Comparison of ENCODE assay signal across 15 mouse cellular contexts in genomic region chr11:119339179-119339578, GRCm38 (mm10). TPM values are rescaled to one million over a fixed set of nuclear protein-coding genes. Genes with fewer than 3 reads are reported as not detected.
DNase-seq lines count a peak whose midpoint lies in the region; ATAC-seq lines count a peak whose summit lies in the region.
"Had no signal": no experiment of that assay in that cellular context is flagged by ENCODE, and none has a peak within 500 bp of the region (broad histone marks: within the 10 kb centered on the region; RNA-seq: fewer than 3 reads in every experiment).

No protein-coding gene starts in this region.

- 42% methylated on average over 5 of the region's 5 CpGs for WGBS in heart, embryonic 15.5 days
- WGBS in midbrain, embryonic 12.5 days = 53% methylated on average over 5 of the region's 5 CpGs
- WGBS in midbrain, embryonic 15.5 days = 40% methylated on average over 5 of the region's 5 CpGs

- intact Hi-C loops in heart, postnatal 36 days (cut with DNase I) = loop anchor here (1.0 to 5.0 kb wide), 3 partner anchors 24 to 153 kb away; partner anchors contain the start of gene Endov

- no peak overlapping the region for H3K4me2 ChIP-seq in heart, embryonic 15.5 days
- H3K4me2 ChIP-seq in midbrain, embryonic 12.5 days (replicated peaks) = no peak overlapping the region
- no peak overlapping the region for H3K4me2 ChIP-seq in midbrain, embryonic 15.5 days
- H3K4me2 ChIP-seq: forebrain, embryonic 15.5 days; kidney, embryonic 15.5 days; liver, embryonic 13.5 days; neural tube, embryonic 13.5 days; stomach, embryonic 15.5 days had no signal

- ATAC-seq in heart, embryonic 15.5 days (replicated peaks; ENCODE audit: insufficient number of reproducible peaks, insufficient read depth, low FRiP score, low read depth) = no peak; the same call in 1 of the 2 replicates
- ATAC-seq in midbrain, embryonic 12.5 days (ENCODE audit: low FRiP score, low read depth) = 0 out of 2 replicates have a peak, but pooled peaks have one; percentile 19
- ATAC-seq in midbrain, embryonic 15.5 days (replicated peaks) = no peak
- ATAC-seq: forebrain, embryonic 15.5 days; Patski had no signal

- H3K27ac ChIP-seq in heart, embryonic 15.5 days = peak overlapping the region; percentile 31; the same call in 1 of the 2 replicates
- H3K27ac ChIP-seq in midbrain, embryonic 12.5 days (replicated peaks) = no peak overlapping the region
- H3K27ac ChIP-seq in midbrain, embryonic 15.5 days = no peak overlapping the region
- H3K27ac ChIP-seq: forebrain, embryonic 15.5 days; kidney, embryonic 15.5 days; liver, embryonic 13.5 days; neural tube, embryonic 13.5 days; stomach, embryonic 15.5 days had no signal

- peak; percentile 48 for DNase-seq in adrenal gland, postnatal 14 days
- no peak for DNase-seq in adrenal gland, postnatal 4 days (ENCODE audit: low spot score in 2 of 2)
- DNase-seq in heart, postnatal 36 days = no peak
- no peak for DNase-seq in urinary bladder, postnatal 10 days (ENCODE audit: low spot score)
- no peak for DNase-seq in thymus, postnatal 4 days

- no peak overlapping the region for H3K4me3 ChIP-seq in heart, embryonic 15.5 days
- H3K4me3 ChIP-seq in midbrain, embryonic 12.5 days = no peak overlapping the region
- H3K4me3 ChIP-seq in midbrain, embryonic 15.5 days = no peak overlapping the region
- H3K4me3 ChIP-seq: forebrain, embryonic 15.5 days; kidney, embryonic 15.5 days; liver, embryonic 13.5 days; megakaryocyte, embryonic 14.5 days; neural tube, embryonic 13.5 days; stomach, embryonic 15.5 days had no signal

- H3K9me3 ChIP-seq in heart, embryonic 15.5 days (replicated peaks) = no peaks in the 10 kb centered on the region
- H3K9me3 ChIP-seq in midbrain, embryonic 12.5 days = no peaks in the 10 kb centered on the region
- no peaks in the 10 kb centered on the region for H3K9me3 ChIP-seq in midbrain, embryonic 15.5 days
- H3K9me3 ChIP-seq: forebrain, embryonic 15.5 days; kidney, embryonic 15.5 days; liver, embryonic 13.5 days; megakaryocyte, embryonic 14.5 days; neural tube, embryonic 13.5 days; stomach, embryonic 15.5 days had no signal

- no peaks in the 10 kb centered on the region for H3K36me3 ChIP-seq in heart, embryonic 15.5 days
- H3K36me3 ChIP-seq in midbrain, embryonic 12.5 days = no peaks in the 10 kb centered on the region
- no peaks in the 10 kb centered on the region for H3K36me3 ChIP-seq in midbrain, embryonic 15.5 days (replicated peaks)
- H3K36me3 ChIP-seq: forebrain, embryonic 15.5 days; kidney, embryonic 15.5 days; liver, embryonic 13.5 days; neural tube, embryonic 13.5 days; stomach, embryonic 15.5 days had no signal

- no peaks in the 10 kb centered on the region for H3K27me3 ChIP-seq in heart, embryonic 15.5 days
- H3K27me3 ChIP-seq in midbrain, embryonic 12.5 days = no peaks in the 10 kb centered on the region
- H3K27me3 ChIP-seq in midbrain, embryonic 15.5 days (replicated peaks) = no peaks in the 10 kb centered on the region
- H3K27me3 ChIP-seq: forebrain, embryonic 15.5 days; kidney, embryonic 15.5 days; neural tube, embryonic 13.5 days; Patski; stomach, embryonic 15.5 days had no signal

- H3K9ac ChIP-seq in heart, embryonic 15.5 days = no peak overlapping the region
- H3K9ac ChIP-seq in midbrain, embryonic 12.5 days (replicated peaks) = no peak overlapping the region
- H3K9ac ChIP-seq in midbrain, embryonic 15.5 days = no peak overlapping the region
- H3K9ac ChIP-seq: forebrain, embryonic 15.5 days; kidney, embryonic 15.5 days; liver, embryonic 13.5 days; neural tube, embryonic 13.5 days; stomach, embryonic 15.5 days had no signal

- H3K4me1 ChIP-seq in heart, embryonic 15.5 days (replicated peaks) = peaks cover 15% of the 10 kb centered on the region
- 0 out of 2 replicates have a peak, but pooled peaks cover 5% of the 10 kb centered on the region for H3K4me1 ChIP-seq in midbrain, embryonic 12.5 days
- H3K4me1 ChIP-seq in midbrain, embryonic 15.5 days = no peaks in the 10 kb centered on the region
- H3K4me1 ChIP-seq: forebrain, embryonic 15.5 days; kidney, embryonic 15.5 days; liver, embryonic 13.5 days; neural tube, embryonic 13.5 days; stomach, embryonic 15.5 days had no signal

RNA-seq across cellular contexts. Expression of gene Sgsh, which starts 16.2 kb away (rescaled TPM):
- total RNA-seq in adrenal gland, postnatal 14 days (2021) = 14.8 and 15.7 TPM in 2 replicates
- total RNA-seq in adrenal gland, postnatal 4 days (2021) = 10 to 100 TPM; 18.3 to 20.9 TPM
- 5.4 and 7.1 TPM in 2 replicates for polyA plus RNA-seq in heart, embryonic 15.5 days (2015; fragmentation: Nextera tagmentation; extraction: Ambion mirVana)
- 1 to 10 TPM; 4.9 to 5.3 TPM for total RNA-seq in heart, postnatal 36 days (2021)
- 4.6 and 6.5 TPM in 2 replicates for polyA plus RNA-seq in midbrain, embryonic 12.5 days (2016; fragmentation: Nextera tagmentation; extraction: Ambion mirVana)
- 5.2 and 6.6 TPM in 2 replicates for polyA plus RNA-seq in midbrain, embryonic 15.5 days (2015; fragmentation: Nextera tagmentation; extraction: Ambion mirVana)

RNA-seq across cellular contexts. Expression of gene Slc26a11, which starts 16.2 kb away (rescaled TPM):
- total RNA-seq in adrenal gland, postnatal 14 days (2021) = 7.5 and 9.7 TPM in 2 replicates
- total RNA-seq in adrenal gland, postnatal 4 days (2021) = 10 to 100 TPM; 10.9 to 11.2 TPM
- polyA plus RNA-seq in heart, embryonic 15.5 days (2015; fragmentation: Nextera tagmentation; extraction: Ambion mirVana) = 9.0 and 10.4 TPM in 2 replicates
- total RNA-seq in heart, postnatal 36 days (2021) = 1 to 10 TPM; 3.7 to 4.3 TPM
- polyA plus RNA-seq in midbrain, embryonic 12.5 days (2016; fragmentation: Nextera tagmentation; extraction: Ambion mirVana) = 4.2 and 6.1 TPM in 2 replicates
- polyA plus RNA-seq in midbrain, embryonic 15.5 days (2015; fragmentation: Nextera tagmentation; extraction: Ambion mirVana) = 6.9 and 7.4 TPM in 2 replicates

RNA-seq across cellular contexts. Expression of gene Card14, which starts 31.6 kb away (rescaled TPM):
- total RNA-seq in adrenal gland, postnatal 14 days (2021) = 0.30 and 0.38 TPM in 2 replicates
- total RNA-seq in adrenal gland, postnatal 4 days (2021) = under 1 TPM; 0.48 to 0.90 TPM
- polyA plus RNA-seq in heart, embryonic 15.5 days (2015; fragmentation: Nextera tagmentation; extraction: Ambion mirVana) = 0.28 and 0.38 TPM in 2 replicates
- total RNA-seq in heart, postnatal 36 days (2021) = under 1 TPM; 0.06 to 0.16 TPM
- polyA plus RNA-seq in midbrain, embryonic 12.5 days (2016; fragmentation: Nextera tagmentation; extraction: Ambion mirVana) = 0.06 and 0.10 TPM in 2 replicates
- 0.34 and 0.37 TPM in 2 replicates for polyA plus RNA-seq in midbrain, embryonic 15.5 days (2015; fragmentation: Nextera tagmentation; extraction: Ambion mirVana)

RNA-seq across cellular contexts. Expression of gene Eif4a3, which starts 39.3 kb away (rescaled TPM):
- 129 and 132 TPM in 2 replicates for total RNA-seq in adrenal gland, postnatal 14 days (2021)
- 100 to 1,000 TPM; 172 TPM for total RNA-seq in adrenal gland, postnatal 4 days (2021)
- polyA plus RNA-seq in heart, embryonic 15.5 days (2015; fragmentation: Nextera tagmentation; extraction: Ambion mirVana) = 213 and 251 TPM in 2 replicates
- 10 to 100 TPM; 64.4 to 72.8 TPM for total RNA-seq in heart, postnatal 36 days (2021)
- polyA plus RNA-seq in midbrain, embryonic 12.5 days (2016; fragmentation: Nextera tagmentation; extraction: Ambion mirVana) = 326 and 341 TPM in 2 replicates
- 261 and 266 TPM in 2 replicates for polyA plus RNA-seq in midbrain, embryonic 15.5 days (2015; fragmentation: Nextera tagmentation; extraction: Ambion mirVana)

RNA-seq across cellular contexts. Expression of gene Rnf213, which starts 53.7 kb away (rescaled TPM):
- 25.6 and 28.0 TPM in 2 replicates for total RNA-seq in adrenal gland, postnatal 14 days (2021)
- total RNA-seq in adrenal gland, postnatal 4 days (2021) = 10 to 100 TPM; 29.1 to 31.6 TPM
- 4.6 and 6.4 TPM in 2 replicates for polyA plus RNA-seq in heart, embryonic 15.5 days (2015; fragmentation: Nextera tagmentation; extraction: Ambion mirVana)
- 10 to 100 TPM; 15.1 to 20.1 TPM for total RNA-seq in heart, postnatal 36 days (2021)
- 1.2 TPM in 2 replicates for polyA plus RNA-seq in midbrain, embryonic 12.5 days (2016; fragmentation: Nextera tagmentation; extraction: Ambion mirVana)
- polyA plus RNA-seq in midbrain, embryonic 15.5 days (2015; fragmentation: Nextera tagmentation; extraction: Ambion mirVana) = 1.4 and 1.6 TPM in 2 replicates
